7 mouse cellular contexts compared by ENCODE assay signal in genomic region chr3:88139243-88140177, GRCm38 (mm10). TPM values are rescaled to one million over a fixed set of nuclear protein-coding genes. Genes with fewer than 3 reads are reported as not detected.
A peak's percentile ranks its signal among the peaks of the same experiment; 100 is the strongest.
DNase-seq lines count a peak whose midpoint lies in the region; ATAC-seq and TF ChIP-seq lines count a peak whose summit lies in the region.

No protein-coding gene starts in this region.

- DNase-seq in 3T3-L1 (ENCODE audit: low read depth, low spot score): peak; percentile 52
- DNase-seq in cerebellum, postnatal 36 days: peak; percentile 83 to 84
- DNase-seq in hindbrain, embryonic 11.5 days (ENCODE audit: low spot score): no peak
- no peak for DNase-seq in liver, embryonic 13.5 days
- peak; percentile 55 for DNase-seq in retina, postnatal 1 day
- no peak for DNase-seq in ovary, postnatal 10 days (ENCODE audit: low spot score)

- no peak for TF ChIP-seq CTCF in C2C12 (IDR thresholded peaks at IDR 0.05; ENCODE audit: control insufficient read depth, insufficient read depth, insufficient read length)

- H3K79me2 ChIP-seq in C2C12 (ENCODE audit: control insufficient read depth, insufficient read depth): peaks cover 21% of the 10 kb centered on the region

- H3K79me3 ChIP-seq in C2C12 (ENCODE audit: low read depth): peaks cover 18% of the 10 kb centered on the region

- 19% methylated on average over 25 of the region's 25 CpGs for WGBS in hindbrain, embryonic 11.5 days
- 18% methylated on average over 25 of the region's 25 CpGs for WGBS in liver, embryonic 13.5 days (ENCODE audit: insufficient replicate concordance)

- ATAC-seq in hindbrain, embryonic 11.5 days (ENCODE audit: low FRiP score): no peak
- no peak for ATAC-seq in liver, embryonic 13.5 days (ENCODE audit: low read depth)

- H3K4me2 ChIP-seq in hindbrain, embryonic 11.5 days (replicated peaks; ENCODE audit: low read depth, low read length): peak overlapping the region; percentile 94
- H3K4me2 ChIP-seq in liver, embryonic 13.5 days: peak overlapping the region; percentile 88

- H3K4me1 ChIP-seq in hindbrain, embryonic 11.5 days (replicated peaks; ENCODE audit: control insufficient read depth, insufficient read depth, low read length): peaks cover 10% of the 10 kb centered on the region
- H3K4me1 ChIP-seq in liver, embryonic 13.5 days (replicated peaks): peaks cover 76% of the 10 kb centered on the region

- H3K27me3 ChIP-seq in C2C12 (ENCODE audit: control insufficient read depth, insufficient read depth, insufficient read length): no peaks in the 10 kb centered on the region
- H3K27me3 ChIP-seq in hindbrain, embryonic 11.5 days (ENCODE audit: control insufficient read depth, insufficient read depth, low read length): peaks cover 22% of the 10 kb centered on the region
- no peaks in the 10 kb centered on the region for H3K27me3 ChIP-seq in liver, embryonic 13.5 days

- H3K9me3 ChIP-seq in hindbrain, embryonic 11.5 days (ENCODE audit: control insufficient read depth, low read length): no peaks in the 10 kb centered on the region
- no peaks in the 10 kb centered on the region for H3K9me3 ChIP-seq in liver, embryonic 13.5 days (replicated peaks)

- H3K9ac ChIP-seq in hindbrain, embryonic 11.5 days (ENCODE audit: low read depth, low read length): peak overlapping the region; percentile 60; the same call in 1 of the 2 replicates
- H3K9ac ChIP-seq in liver, embryonic 13.5 days: peak overlapping the region; percentile 72

- peak overlapping the region; percentile 36 for H3K4me3 ChIP-seq in C2C12 (ENCODE audit: insufficient read depth, poor library complexity, severe bottlenecking)
- peak overlapping the region; percentile 55 for H3K4me3 ChIP-seq in hindbrain, embryonic 11.5 days (ENCODE audit: low read depth, low read length)
- H3K4me3 ChIP-seq in liver, embryonic 13.5 days (replicated peaks): peak overlapping the region; percentile 61

- peak overlapping the region; percentile 64 for H3ac ChIP-seq in C2C12 (ENCODE audit: control insufficient read depth, insufficient read length, low read depth)

- H3K36me3 ChIP-seq in C2C12 (ENCODE audit: control insufficient read depth, insufficient read depth): peaks cover 3% of the 10 kb centered on the region
- H3K36me3 ChIP-seq in hindbrain, embryonic 11.5 days (ENCODE audit: control insufficient read depth, insufficient read depth, low read length): no peaks in the 10 kb centered on the region
- no peaks in the 10 kb centered on the region for H3K36me3 ChIP-seq in liver, embryonic 13.5 days

- peak overlapping the region; percentile 65 for H3K27ac ChIP-seq in hindbrain, embryonic 11.5 days (ENCODE audit: low read depth, low read length)
- H3K27ac ChIP-seq in liver, embryonic 13.5 days: peak overlapping the region; percentile 97

TF ChIP-seq in C2C12, 6 proteins besides CTCF, POLR2A, EP300 and RAD21:
- TF ChIP-seq MYOG (IDR thresholded peaks at IDR 0.05; ENCODE audit: control insufficient read depth, extremely low read depth, insufficient read length) (no peak), FOSL1 (IDR thresholded peaks at IDR 0.05; ENCODE audit: insufficient read depth, low read length, poor library complexity, severe bottlenecking) (no peak), MYOD1 (IDR thresholded peaks at IDR 0.05; ENCODE audit: control insufficient read depth, insufficient read length, low read depth) (no peak), MAX (IDR thresholded peaks at IDR 0.05) (no peak), USF1 (IDR thresholded peaks at IDR 0.05; ENCODE audit: low read depth) (no peak), CEBPB (IDR thresholded peaks at IDR 0.05; ENCODE audit: low read depth) (no peak)
TF ChIP-seq in C2C12: peak in this region for 0.

RNA-seq across cellular contexts. Expression of gene Mef2d, which starts 2.7 kb away (rescaled TPM):
- 35.3 TPM for polyA plus RNA-seq in C2C12 (2012; fragmentation: generic; extraction: Trizol)
- polyA plus RNA-seq in hindbrain, embryonic 11.5 days (2014; fragmentation: Nextera tagmentation; extraction: Ambion mirVana): 12.0 and 12.3 TPM in 2 replicates
- 5.5 and 7.5 TPM in 2 replicates for polyA plus RNA-seq in liver, embryonic 13.5 days (2015; fragmentation: Nextera tagmentation; extraction: Ambion mirVana)

RNA-seq across cellular contexts. Expression of gene Iqgap3, which starts 57.7 kb away (rescaled TPM):
- 23.9 TPM for polyA plus RNA-seq in C2C12 (2012; fragmentation: generic; extraction: Trizol)
- polyA plus RNA-seq in hindbrain, embryonic 11.5 days (2014; fragmentation: Nextera tagmentation; extraction: Ambion mirVana): 10.5 and 13.5 TPM in 2 replicates
- polyA plus RNA-seq in liver, embryonic 13.5 days (2015; fragmentation: Nextera tagmentation; extraction: Ambion mirVana): 6.6 and 7.4 TPM in 2 replicates

Comparison
In these comparisons a context has a peak if more than half of its experiments do, and no peak if none do; other contexts are left out.
1. DNase-seq: peak in 3T3-L1 (single experiment), cerebellum, postnatal 36 days (2 of 2) and retina, postnatal 1 day (single experiment); none in hindbrain, embryonic 11.5 days (single experiment), liver, embryonic 13.5 days (single experiment) and ovary, postnatal 10 days (single experiment).
2. Peak in every context shown above with its lines, with median percentiles within 50 percentile points of each other: H3K4me3 ChIP-seq.